Comparison of ENCODE assay signal across 29 mouse cellular contexts in the genomic region with DNA sequence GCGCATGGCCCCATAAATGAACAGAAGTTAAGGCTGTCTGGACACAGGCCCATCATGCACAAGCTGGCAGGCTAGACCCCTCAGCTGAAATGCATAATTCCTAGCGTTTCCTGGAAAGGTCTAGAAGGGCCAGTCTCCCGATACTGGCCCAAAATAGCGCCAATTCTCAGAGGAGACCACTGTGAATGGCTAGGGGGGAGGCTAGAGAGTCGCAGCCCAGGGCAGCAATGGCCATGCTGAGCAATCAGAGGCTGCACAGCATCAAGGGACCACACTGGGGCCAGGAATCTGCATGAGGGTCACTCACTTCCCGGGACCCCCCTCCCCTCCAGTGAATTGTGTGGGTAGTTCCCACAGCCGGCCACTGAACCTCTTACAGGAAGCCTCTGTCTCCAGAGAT. TPM values are rescaled to one million over a fixed set of nuclear protein-coding genes. Genes with fewer than 3 reads are reported as not detected.
"Had no signal": no experiment of that assay in that cellular context is flagged by ENCODE, and none has a peak within 500 bp of the region (broad histone marks: within the 10 kb centered on the region; RNA-seq: fewer than 3 reads in every experiment).

No protein-coding gene starts in this region.

- H3K9me3 ChIP-seq: heart, embryonic 13.5 days; heart, embryonic 15.5 days; hindbrain, embryonic 10.5 days; hindbrain, embryonic 12.5 days; intestine, embryonic 15.5 days; limb, embryonic 15.5 days; liver, embryonic 12.5 days had no signal

- H3K4me1 ChIP-seq: heart, embryonic 13.5 days; hindbrain, embryonic 12.5 days; intestine, embryonic 15.5 days; liver, embryonic 12.5 days had no signal

- H3K36me3 ChIP-seq: heart, embryonic 13.5 days; heart, embryonic 15.5 days; hindbrain, embryonic 10.5 days; hindbrain, embryonic 12.5 days; limb, embryonic 15.5 days; liver, embryonic 12.5 days had no signal

- DNase-seq: gastrocnemius, adult 2 months; gastrocnemius, postnatal 10 days; gastrocnemius, postnatal 25 days; heart, postnatal 14 days; heart, postnatal 4 days; kidney, adult 18-20 months; kidney, adult 8-10 months; kidney, postnatal 10 days; kidney, postnatal 25 days; kidney, postnatal 4 days had no signal

- H3K27me3 ChIP-seq: heart, embryonic 13.5 days; heart, embryonic 15.5 days; intestine, embryonic 15.5 days; limb, embryonic 15.5 days; liver, embryonic 12.5 days had no signal

- H3K9ac ChIP-seq: heart, embryonic 13.5 days; heart, embryonic 15.5 days; hindbrain, embryonic 12.5 days; hindbrain, embryonic 14.5 days; intestine, embryonic 15.5 days; limb, embryonic 15.5 days; liver, embryonic 12.5 days; liver, embryonic 14.5 days had no signal

- ATAC-seq: hindbrain, embryonic 16.5 days; inflammation-experienced regulatory T-cells, adult 6 months; intestine, embryonic 15.5 days; intestine, postnatal 0 days; liver, embryonic 12.5 days had no signal

- H3K4me2 ChIP-seq: heart, embryonic 11.5 days; heart, embryonic 13.5 days; heart, embryonic 15.5 days; hindbrain, embryonic 12.5 days; hindbrain, embryonic 14.5 days; intestine, embryonic 15.5 days; limb, embryonic 15.5 days; liver, embryonic 12.5 days had no signal

- H3K4me3 ChIP-seq: gastrocnemius, adult 2 months; heart, adult 2 months; heart, embryonic 13.5 days; heart, embryonic 15.5 days; hindbrain, embryonic 10.5 days; hindbrain, embryonic 12.5 days; intestine, embryonic 15.5 days; layer of hippocampus, adult 2 months; left cerebral cortex, adult 2 months; limb, embryonic 15.5 days; liver, embryonic 12.5 days had no signal

- H3K27ac ChIP-seq: gastrocnemius, adult 2 months; heart, adult 2 months; heart, embryonic 13.5 days; heart, embryonic 15.5 days; hindbrain, embryonic 10.5 days; hindbrain, embryonic 12.5 days; hindbrain, embryonic 14.5 days; intestine, embryonic 15.5 days; layer of hippocampus, adult 2 months; left cerebral cortex, adult 2 months; limb, embryonic 15.5 days; liver, embryonic 12.5 days; liver, embryonic 14.5 days had no signal

RNA-seq across cellular contexts. Expression of a gene that starts 52.3 kb away (rescaled TPM):
- polyA plus RNA-seq: heart, adult 2 months; heart, embryonic 13.5 days; heart, embryonic 15.5 days; heart, postnatal 0 days; hindbrain, embryonic 10.5 days; hindbrain, embryonic 12.5 days; hindbrain, embryonic 14.5 days; hindbrain, embryonic 16.5 days; inflammation-experienced regulatory T-cells, adult 6 months; intestine, embryonic 15.5 days; intestine, postnatal 0 days; kidney, embryonic 14.5 days; limb, embryonic 15.5 days; liver, adult 2 months; liver, embryonic 12.5 days; liver, embryonic 14.5 days had no signal
